Mouse (Mus musculus) heart, adult 10 weeks (tissue): Measurements from ENCODE around the gene Clcn5. TPM values are rescaled to one million over a fixed set of nuclear protein-coding genes. Genes with fewer than 3 reads are reported as not detected.

ENCODE experiments used
- polyA plus RNA-seq: library from polyadenylated mRNA; stranded (reverse); fragments of 350-450 nt; fragmentation: Illumina TruSeq; extraction: RNeasy Lipid Tissue Mini Kit (QIAGEN cat#74804); gene quantifications from one replicate; pipeline ENCODE4 v1.2.3, GENCODE M21; 2014; ENCODE audit warnings: low read depth, low replicate concordance

Gene Clcn5
- 1.4 TPM for polyA plus RNA-seq

DNA sequence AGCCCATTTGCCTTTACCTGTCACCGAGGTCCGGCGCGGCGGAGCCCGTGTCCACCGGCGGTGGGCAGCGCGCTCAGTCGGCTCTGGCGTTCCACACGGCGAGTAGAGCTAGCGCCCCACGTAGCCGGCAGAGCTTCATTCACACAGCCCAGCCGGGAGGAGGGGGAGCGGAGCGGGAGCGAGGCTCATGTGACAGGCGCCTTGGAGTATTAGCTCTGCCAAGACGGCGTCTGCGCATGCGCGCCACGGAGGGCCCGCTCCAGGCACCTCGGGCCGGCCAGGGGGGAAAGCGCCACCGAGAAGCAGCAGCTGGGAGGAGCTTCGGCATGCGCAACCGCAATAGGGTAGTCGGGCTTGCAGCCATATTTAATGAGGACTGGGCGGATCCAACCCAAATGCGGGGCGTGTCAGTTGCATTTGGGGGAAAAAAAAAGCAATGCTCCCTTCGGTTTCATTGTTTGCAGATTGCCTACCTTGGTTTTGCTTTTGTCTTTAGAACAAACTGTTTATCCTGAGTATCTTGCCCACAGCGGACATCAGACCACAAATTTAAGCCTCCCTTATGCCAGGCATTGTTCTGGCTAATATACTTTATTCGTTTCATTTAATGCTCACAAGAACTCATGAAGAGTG, at the start of gene Clcn5:
Clcn5 (minus strand) TSS at position 270 of the 633 bp plus-strand sequence.

Other genes with a start within 250 kb of the Clcn5 start
- gene Usp27x, start 56.5 kb upstream of the Clcn5 start, polyA plus RNA-seq: 0.42 TPM